Mouse (Mus musculus) CH12.LX (cell line): ENCODE data around the gene BC051019. TPM values are rescaled to one million over a fixed set of nuclear protein-coding genes. Genes with fewer than 3 reads are reported as not detected.

Experiments used
- DNase-seq: peaks from one replicate; pipeline ENCODE4 v3.0.0-alpha.2; 2013; ENCODE audit errors: extremely low read depth
- H3K27ac ChIP-seq: 2 replicates; pipeline ENCODE4 v1.5.1; 2012; ENCODE audit warnings: low read depth, mild to moderate bottlenecking, control low read depth, moderate library complexity; ENCODE audit not compliant: insufficient read depth
- H3K27me3 ChIP-seq: replicated peaks from 2 replicates; pipeline ENCODE3; 2012; ENCODE audit warnings: inconsistent platforms
- H3K36me3 ChIP-seq, 2 experiments: replicated peaks in 1 of 2; 2 replicates each; pipeline versions ENCODE3 to v1.6.1; 2012; ENCODE audit warnings: inconsistent platforms in 1 of 2, low read length in 1 of 2, mild to moderate bottlenecking in 1 of 2, mixed read lengths in 1 of 2, moderate library complexity in 1 of 2; ENCODE audit not compliant: control insufficient read depth in 1 of 2, insufficient read depth in 1 of 2
- H3K4me1 ChIP-seq, 2 experiments: 2 replicates each; pipeline ENCODE4 v1.6.1; 2012; ENCODE audit warnings: inconsistent platforms in 1 of 2, moderate library complexity in 1 of 2; ENCODE audit not compliant: insufficient read depth in 2 of 2, control insufficient read depth in 1 of 2
- H3K4me2 ChIP-seq: 2 replicates; pipeline ENCODE4 v1.6.1; 2012; ENCODE audit warnings: low read depth, mild to moderate bottlenecking, control low read depth; ENCODE audit not compliant: poor library complexity, insufficient read depth, severe bottlenecking
- H3K4me3 ChIP-seq, 3 experiments: fragments of 150-350 bp in 1 of 3; sonication (generic) in 1 of 3; replicated peaks in 1 of 3; 2 replicates each; pipeline versions ENCODE3 to v1.5.1; 2011 to 2012; ENCODE audit warnings: low read depth in 2 of 3, low read length in 2 of 3, mild to moderate bottlenecking in 2 of 3, moderate library complexity in 2 of 3, control low read depth in 1 of 3, improper control_type of control experiment in 1 of 3, inconsistent platforms in 1 of 3, mixed read lengths in 1 of 3; ENCODE audit not compliant: poor library complexity in 1 of 3
- H3K79me2 ChIP-seq: replicated peaks from 2 replicates; pipeline ENCODE4 v1.6.1; 2012; ENCODE audit warnings: mild to moderate bottlenecking, moderate library complexity; ENCODE audit not compliant: control insufficient read depth, poor library complexity, insufficient read depth, severe bottlenecking; ENCODE audit errors: extremely low read depth
- H3K9ac ChIP-seq: 2 replicates; pipeline ENCODE4 v1.6.1; 2012; ENCODE audit warnings: low read depth, mild to moderate bottlenecking, control low read depth, moderate library complexity; ENCODE audit not compliant: insufficient read depth
- H3K9me3 ChIP-seq: replicated peaks from 2 replicates; pipeline ENCODE3; 2012; ENCODE audit warnings: low read length, inconsistent platforms, mixed read lengths
- BHLHE40 ChIP-seq: IDR thresholded peaks from 2 replicates; pipeline ENCODE4 v1.6.1; 2011; ENCODE audit warnings: mild to moderate bottlenecking, low read depth, low read length, improper control_type of control experiment
- CTCF ChIP-seq, 2 experiments: IDR thresholded peaks in 1 of 2; conservative IDR thresholded peaks in 1 of 2; 2 replicates each; pipeline ENCODE4 v1.5.1; 2011 to 2012; ENCODE audit warnings: low read depth in 2 of 2, low read length in 2 of 2, improper control_type of control experiment in 1 of 2, inconsistent platforms in 1 of 2, mild to moderate bottlenecking in 1 of 2, moderate library complexity in 1 of 2
- E2F4 ChIP-seq: IDR thresholded peaks from 2 replicates; pipeline ENCODE4 v1.6.1; 2011; ENCODE audit warnings: low read depth, low read length, improper control_type of control experiment; ENCODE audit not compliant: insufficient replicate concordance
- ELF1 ChIP-seq: IDR thresholded peaks from 2 replicates; pipeline ENCODE4 v1.6.1; 2014; ENCODE audit warnings: low read depth, mild to moderate bottlenecking, inconsistent platforms, low read length, improper control_type of control experiment
- EP300 ChIP-seq: IDR thresholded peaks from 2 replicates; pipeline ENCODE4 v1.6.1; 2011; ENCODE audit warnings: low read length, improper control_type of control experiment
- GABPA ChIP-seq: IDR thresholded peaks from 2 replicates; pipeline ENCODE4 v1.6.1; 2012; ENCODE audit warnings: low read depth, low read length, improper control_type of control experiment, inconsistent platforms; ENCODE audit not compliant: insufficient replicate concordance
- HCFC1 ChIP-seq: IDR thresholded peaks from 2 replicates; pipeline ENCODE4 v1.6.1; 2012; ENCODE audit warnings: low read depth, mild to moderate bottlenecking, inconsistent platforms, low read length, improper control_type of control experiment
- IRF4 ChIP-seq: IDR thresholded peaks from 2 replicates; pipeline ENCODE4 v1.6.1; 2014; ENCODE audit warnings: low read depth, mild to moderate bottlenecking, inconsistent platforms, low read length, improper control_type of control experiment
- JUND ChIP-seq: conservative IDR thresholded peaks from 2 replicates; pipeline ENCODE4 v1.6.1; 2011; ENCODE audit warnings: low read depth, low read length, improper control_type of control experiment
- KAT2A ChIP-seq: IDR thresholded peaks from 2 replicates; pipeline ENCODE4 v1.6.1; 2012; ENCODE audit warnings: low read length, improper control_type of control experiment, inconsistent platforms; ENCODE audit not compliant: insufficient replicate concordance
- MAX ChIP-seq: IDR thresholded peaks from 2 replicates; pipeline ENCODE4 v1.6.1; 2011; ENCODE audit warnings: low read length, improper control_type of control experiment
- MAZ ChIP-seq: IDR thresholded peaks from 2 replicates; pipeline ENCODE4 v1.6.1; 2012; ENCODE audit warnings: low read depth, mild to moderate bottlenecking, inconsistent platforms, low read length, improper control_type of control experiment, moderate library complexity
- MEF2A ChIP-seq: IDR thresholded peaks from 2 replicates; pipeline ENCODE4 v1.6.1; 2014; ENCODE audit warnings: low read depth, mild to moderate bottlenecking, inconsistent platforms, low read length, improper control_type of control experiment, borderline replicate concordance
- MXI1 ChIP-seq: IDR thresholded peaks from 2 replicates; pipeline ENCODE4 v1.6.1; 2011; ENCODE audit warnings: mild to moderate bottlenecking, low read depth, low read length, improper control_type of control experiment
- MYC ChIP-seq: IDR thresholded peaks from 2 replicates; pipeline ENCODE4 v1.6.1; 2011; ENCODE audit warnings: low read depth, mild to moderate bottlenecking, improper control_type of control experiment, low read length
- POLR2A ChIP-seq: IDR thresholded peaks from 2 replicates; pipeline ENCODE4 v1.6.1; 2011; ENCODE audit warnings: low read depth, mild to moderate bottlenecking, improper control_type of control experiment, low read length
- POLR2AphosphoS2 ChIP-seq: IDR thresholded peaks from 2 replicates; pipeline ENCODE4 v1.6.1; 2011; ENCODE audit warnings: low read depth, low read length, improper control_type of control experiment
- SIN3A ChIP-seq: IDR thresholded peaks from 2 replicates; pipeline ENCODE4 v1.6.1; 2012; ENCODE audit warnings: low read length, improper control_type of control experiment, inconsistent platforms
- SMC3 ChIP-seq: IDR thresholded peaks from 2 replicates; pipeline ENCODE4 v1.6.1; 2011; ENCODE audit warnings: low read depth, low read length, improper control_type of control experiment
- TCF12 ChIP-seq: IDR thresholded peaks from 2 replicates; pipeline ENCODE4 v1.6.1; 2014; ENCODE audit warnings: low read depth, mild to moderate bottlenecking, inconsistent platforms, low read length, improper control_type of control experiment
- USF2 ChIP-seq: conservative IDR thresholded peaks from 2 replicates; pipeline ENCODE4 v1.6.1; 2011; ENCODE audit warnings: low read depth, low read length, improper control_type of control experiment
- ZC3H11A ChIP-seq: IDR thresholded peaks from 2 replicates; pipeline ENCODE4 v1.6.1; 2012; ENCODE audit warnings: low read depth, mild to moderate bottlenecking, inconsistent platforms, low read length, improper control_type of control experiment
- ZKSCAN1 ChIP-seq: IDR thresholded peaks from 2 replicates; pipeline ENCODE4 v1.6.1; 2012; ENCODE audit warnings: low read depth, inconsistent platforms, low read length, improper control_type of control experiment, borderline replicate concordance
- ZMIZ1 ChIP-seq: IDR thresholded peaks from 2 replicates; pipeline ENCODE4 v1.6.1; 2012; ENCODE audit warnings: low read depth, mild to moderate bottlenecking, inconsistent platforms, low read length, improper control_type of control experiment
- ZNF384 ChIP-seq: IDR thresholded peaks from 2 replicates; pipeline ENCODE4 v1.6.1; 2012; ENCODE audit warnings: low read depth, low read length, improper control_type of control experiment, inconsistent platforms
- dilution Hi-C: fragments of 300-500 bp; cut with MboI; formaldehyde crosslinking; loops from 2 replicates; pipeline ENCODE4 v1.14.3; 2020; ENCODE audit warnings: low sequenced_read_pairs; ENCODE audit not compliant: extremely low pct_unique_long_range_greater_than_20kb, extremely low pct_ligation_motif_present
- in situ Hi-C: fragments of 300-500 bp; cut with MboI; formaldehyde crosslinking; loops from 3 replicates; pipeline ENCODE4 v1.14.3; 2019; ENCODE audit warnings: low sequenced_read_pairs, low pct_ligation_motif_present, low pct_unique_long_range_greater_than_20kb, mixed read lengths
- polyA plus RNA-seq: library from polyadenylated mRNA; unstranded; fragments of >175 nt; gene quantifications from 2 replicates; pipeline ENCODE4 v1.2.1, GENCODE M21; 2012; ENCODE audit warnings: low read depth; ENCODE audit not compliant: insufficient read length
- total RNA-seq, 2 experiments: library from RNA; depleted of rRNA; stranded (reverse); fragments of 300-350 nt in 1 of 2; fragments of >200 nt in 1 of 2; gene quantifications; 2 replicates each; pipeline ENCODE4 v1.2.3; 2012 to 2014

BC051019 gene
- total and polyA plus RNA-seq, 3 experiments = 0.17 to 0.33 TPM; not detected in 1

DNA sequence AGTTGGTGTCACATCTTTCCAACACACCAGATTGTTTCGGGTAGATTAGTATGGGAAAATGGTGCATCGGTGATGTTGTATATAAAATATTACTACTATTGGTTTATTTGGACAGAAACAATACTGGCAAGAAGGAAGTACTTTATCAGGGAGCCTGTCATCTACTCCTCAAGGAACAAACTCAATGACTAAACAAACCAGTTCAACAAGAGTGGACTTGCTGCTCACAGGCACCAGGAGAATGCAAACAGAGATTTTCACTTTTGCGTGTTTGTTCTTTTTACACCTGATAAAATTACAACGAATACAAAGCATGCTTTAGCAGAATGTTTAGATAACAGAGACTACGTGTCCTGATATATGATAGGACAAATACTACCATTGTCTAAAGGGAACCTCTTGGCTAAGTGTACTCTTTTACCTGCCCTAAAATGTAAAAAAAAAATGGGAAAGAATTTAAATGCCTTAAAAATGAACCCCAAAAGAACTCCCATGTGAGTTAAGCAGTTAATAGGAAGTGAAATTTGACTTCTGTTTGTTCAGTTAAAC lies 16.2 kb upstream of the BC051019 start:
- Histone ChIP-seq H3K9ac (no peak overlapping the region), H3K27ac (no peak overlapping the region), H3K4me3 (no peak overlapping the region), H3K4me2 (no peak overlapping the region), H3K4me1 (no peaks in the 10 kb centered on the region), H3K9me3 (no peaks in the 10 kb centered on the region), H3K27me3 (no peaks in the 10 kb centered on the region), H3K36me3 (peaks cover 51 to 86% of the 10 kb centered on the region in 2 experiments), H3K79me2 (no peaks in the 10 kb centered on the region)
- in situ Hi-C loops (no loop called here), dilution Hi-C loops (no loop called here)
- DNase-seq = no peak
- TF ChIP-seq GABPA = no peak
- no peak for TF ChIP-seq TCF12
- TF ChIP-seq MAX = no peak
- no peak for TF ChIP-seq USF2
- TF ChIP-seq HCFC1 = no peak
- no peak for TF ChIP-seq IRF4
- no peak for TF ChIP-seq KAT2A
- no peak for TF ChIP-seq POLR2A
- no peak for TF ChIP-seq ZNF384
- no peak for TF ChIP-seq E2F4
- no peak for TF ChIP-seq ZC3H11A
- no peak for TF ChIP-seq EP300
- TF ChIP-seq MAZ = no peak
- no peak for TF ChIP-seq JUND
- no peak for TF ChIP-seq MYC

DNA sequence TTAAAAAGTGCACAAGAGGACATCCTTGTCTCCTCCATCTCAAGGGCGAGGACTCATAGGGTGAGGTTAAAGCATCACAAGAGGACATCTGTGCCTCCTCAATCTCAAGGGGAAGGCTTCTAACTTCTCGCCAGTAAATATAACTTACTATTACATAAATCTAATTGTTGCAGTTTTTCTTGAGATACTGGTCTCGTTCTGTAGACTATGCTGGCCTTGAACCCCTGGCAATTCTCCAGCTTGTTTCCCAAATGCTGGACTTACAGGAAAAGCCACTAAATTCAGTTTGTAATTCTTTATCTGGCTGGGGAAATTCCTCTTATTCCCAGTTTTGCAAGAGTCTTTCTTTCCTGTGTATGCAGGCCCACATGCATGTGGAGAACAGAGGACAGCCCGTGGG lies 11.2 kb upstream of the BC051019 start:
- dilution Hi-C loops = no loop called here
- in situ Hi-C loops = no loop called here
- peaks cover 22 to 48% of the 10 kb centered on the region in 2 experiments for H3K36me3 ChIP-seq

More for the DNA sequence above, 11.2 kb upstream of the BC051019 start:
- no peak overlapping the region for H3K9ac ChIP-seq
- peaks cover 3 to 10% of the 10 kb centered on the region in 2 experiments; a peak in 3 of 4 replicates for H3K4me1 ChIP-seq
- H3K4me3 ChIP-seq = no peak overlapping the region
- H3K27me3 ChIP-seq = no peaks in the 10 kb centered on the region
- no peak for DNase-seq
- H3K27ac ChIP-seq = no peak overlapping the region
- TF ChIP-seq ZNF384 (no peak), KAT2A (no peak), POLR2AphosphoS2 (no peak), MAX (no peak), ELF1 (no peak), BHLHE40 (no peak), SMC3 (no peak), ZKSCAN1 (no peak), SIN3A (no peak), CTCF (conservative IDR thresholded peaks at IDR 0.05 in 1 of 2, IDR thresholded peaks at IDR 0.05 in 1 of 2; ENCODE audit: low read depth in 2 of 2, low read length in 2 of 2) (no peak), ZC3H11A (no peak), MEF2A (no peak), ZMIZ1 (no peak), MXI1 (no peak)
- H3K9me3 ChIP-seq = no peaks in the 10 kb centered on the region
- H3K4me2 ChIP-seq = no peak overlapping the region
- H3K79me2 ChIP-seq = no peaks in the 10 kb centered on the region
